Mouse (Mus musculus): ENCODE measurements around the gene Ly6g6d. TPM values are rescaled to one million over a fixed set of nuclear protein-coding genes. Genes with fewer than 3 reads are reported as not detected.
"Not testable (repeated sequence)": the region's sequence is repeated elsewhere in the genome, so short reads cannot be mapped to it uniquely, and the experiment has no call there.

Ly6g6d gene
- polyA plus RNA-seq (2012; rRNA removed), result 1.8 and 3.6 TPM in 2 replicates

DNA sequence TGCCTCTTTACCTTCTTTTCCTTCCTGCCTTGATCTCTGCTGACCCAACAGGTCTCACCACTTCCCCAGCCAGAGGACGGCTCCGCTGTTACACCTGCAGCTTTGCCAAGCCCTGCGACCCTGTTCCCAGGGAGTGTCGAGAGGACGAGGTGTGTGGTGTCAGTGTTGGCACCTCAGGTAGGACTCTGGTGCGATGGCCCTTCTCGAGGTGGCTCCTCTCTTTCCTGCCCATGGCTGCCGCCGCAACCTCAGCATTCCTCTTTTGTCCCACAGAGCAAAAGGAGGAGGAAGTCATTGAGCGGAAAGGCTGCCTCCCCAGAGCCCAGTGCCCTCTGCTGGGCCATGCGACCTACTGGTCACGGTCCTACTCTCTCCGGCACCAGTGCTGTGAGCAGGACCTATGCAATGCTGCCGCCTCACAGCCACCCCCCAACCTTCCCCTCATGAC is at the start of gene Ly6g6d:
Gene Ly6g6d, minus strand, starts transcription at position 280 of the 448 bp plus-strand sequence.
- Histone ChIP-seq H3K4me3 (ENCODE audit: insufficient read depth, low read length) (peak within 1 kb of the TSS; percentile 21), H3K27ac (ENCODE audit: insufficient read depth, low read length) (no peak within 1 kb of the TSS), H3K4me1 (ENCODE audit: control insufficient read depth, insufficient read depth, low read length) (no peaks in the 10 kb centered on the region)
- no peak for TF ChIP-seq POLR2A (IDR thresholded peaks at IDR 0.05; ENCODE audit: extremely low read depth, insufficient read depth, low read length)
- peak; percentile 26 for TF ChIP-seq CTCF (IDR thresholded peaks at IDR 0.05; ENCODE audit: extremely low read depth, insufficient read depth, low read length)

DNA sequence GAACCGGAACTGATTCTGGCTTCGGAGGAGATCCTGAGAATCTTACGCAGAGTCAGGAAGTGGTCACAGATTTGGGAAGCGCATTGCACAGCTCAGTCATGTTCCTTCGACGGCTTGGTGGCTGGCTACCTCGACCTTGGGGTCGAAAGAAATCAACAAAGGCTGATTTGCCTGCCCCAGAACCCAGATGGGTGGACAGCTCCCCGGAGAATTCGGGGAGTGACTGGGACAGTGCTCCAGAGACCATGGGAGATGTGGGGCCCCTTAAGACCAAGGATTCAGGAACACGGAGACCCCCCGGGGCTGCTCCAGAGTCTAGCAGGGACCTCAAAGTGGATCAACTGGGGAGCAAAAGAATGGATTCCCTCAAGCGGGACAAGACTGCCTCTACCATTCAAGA is 49.2 kb upstream of the Ly6g6d start:
- TF ChIP-seq POLR2A (IDR thresholded peaks at IDR 0.05; ENCODE audit: extremely low read depth, insufficient read depth, low read length) (no peak), CTCF (IDR thresholded peaks at IDR 0.05; ENCODE audit: extremely low read depth, insufficient read depth, low read length) (no peak)
- H3K4me3 ChIP-seq (ENCODE audit: insufficient read depth, low read length), result peak overlapping the region; percentile 69
- H3K27ac ChIP-seq (ENCODE audit: insufficient read depth, low read length), result no peak overlapping the region
- H3K4me1 ChIP-seq (ENCODE audit: control insufficient read depth, insufficient read depth, low read length), result peaks cover 3% of the 10 kb centered on the region; the same call in 1 of the 2 replicates

DNA sequence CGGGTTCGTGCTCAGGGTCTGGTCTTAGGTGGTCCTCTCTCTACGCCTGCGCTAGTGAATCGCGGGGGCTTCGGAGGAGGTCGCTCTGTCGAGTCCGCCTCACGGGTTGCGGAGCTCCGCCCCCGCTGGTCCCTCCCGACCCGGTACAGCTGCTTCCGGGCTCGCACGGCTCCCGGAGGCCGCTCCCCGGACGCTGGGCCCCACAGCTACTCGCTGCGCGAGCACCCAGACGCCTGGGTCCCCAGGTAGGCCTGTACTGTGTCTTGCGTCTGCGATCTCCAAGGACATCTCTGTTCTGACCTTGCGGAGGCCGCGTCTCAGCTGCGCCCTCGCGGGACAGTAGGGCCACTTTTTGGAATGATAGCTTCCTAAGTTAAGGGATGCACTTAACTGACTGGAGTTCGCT is 48.3 kb upstream of the Ly6g6d start, which contains the start of gene D17H6S53E:
Gene D17H6S53E, plus strand, starts transcription at position 168 of the 406 bp plus-strand sequence.
- peak within 1 kb of the TSS; percentile 75 for H3K27ac ChIP-seq (ENCODE audit: insufficient read depth, low read length)
- H3K4me1 ChIP-seq (ENCODE audit: control insufficient read depth, insufficient read depth, low read length), result peaks cover 3% of the 10 kb centered on the region; the same call in 1 of the 2 replicates
- TF ChIP-seq CTCF (IDR thresholded peaks at IDR 0.05; ENCODE audit: extremely low read depth, insufficient read depth, low read length) (no peak), POLR2A (IDR thresholded peaks at IDR 0.05; ENCODE audit: extremely low read depth, insufficient read depth, low read length) (no peak)
- peak within 1 kb of the TSS; percentile 69 for H3K4me3 ChIP-seq (ENCODE audit: insufficient read depth, low read length)

DNA sequence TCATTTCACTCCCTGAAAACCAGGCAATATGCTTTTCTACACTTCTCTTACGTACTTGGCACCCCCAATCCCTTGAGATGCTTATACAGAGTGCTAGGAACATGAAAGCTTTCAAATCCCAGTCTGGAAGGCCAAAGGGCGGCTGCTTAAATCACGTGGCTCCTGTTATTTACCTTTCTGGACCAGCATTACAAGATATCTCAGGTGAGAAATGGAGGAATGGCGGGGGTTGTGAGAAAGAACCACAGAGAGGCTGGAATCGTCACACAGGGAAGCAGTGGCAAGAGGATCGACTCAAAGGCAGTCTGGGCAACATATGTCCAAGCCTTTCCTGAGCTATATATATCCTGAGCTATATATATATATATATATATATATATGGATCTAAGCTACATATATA is 47.7 kb upstream of the Ly6g6d start:
- peak overlapping the region; percentile 69; the same call in 1 of the 2 replicates for H3K4me3 ChIP-seq (ENCODE audit: insufficient read depth, low read length)
- TF ChIP-seq POLR2A (IDR thresholded peaks at IDR 0.05; ENCODE audit: extremely low read depth, insufficient read depth, low read length), result no peak
- no peak for TF ChIP-seq CTCF (IDR thresholded peaks at IDR 0.05; ENCODE audit: extremely low read depth, insufficient read depth, low read length)
- H3K27ac ChIP-seq (ENCODE audit: insufficient read depth, low read length), result peak overlapping the region; percentile 15; the same call in 1 of the 2 replicates
- peaks cover 3% of the 10 kb centered on the region; the same call in 1 of the 2 replicates for H3K4me1 ChIP-seq (ENCODE audit: control insufficient read depth, insufficient read depth, low read length)

DNA sequence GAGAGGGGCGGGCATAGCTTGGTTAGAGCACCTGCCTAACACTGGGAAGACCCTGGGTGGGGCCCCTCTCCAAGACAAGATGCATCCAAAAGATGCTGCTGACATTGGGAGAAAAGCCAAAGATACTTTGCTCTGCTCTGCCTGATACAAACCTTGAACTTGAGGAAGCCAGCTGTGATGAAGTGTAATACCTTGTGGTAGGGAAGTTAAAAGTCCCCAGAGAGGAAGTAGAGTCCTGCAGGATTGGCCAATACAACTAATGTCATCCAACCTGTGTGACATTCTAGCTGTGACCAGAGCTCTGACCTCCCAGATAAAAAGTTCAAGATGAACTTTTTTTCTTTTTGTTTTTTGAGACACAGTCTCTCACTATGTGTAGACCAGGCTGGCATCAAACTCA is 47.2 kb upstream of the Ly6g6d start:
- Histone ChIP-seq H3K4me3 (ENCODE audit: insufficient read depth, low read length) (peak overlapping the region; percentile 69; the same call in 1 of the 2 replicates), H3K4me1 (ENCODE audit: control insufficient read depth, insufficient read depth, low read length) (peaks cover 3% of the 10 kb centered on the region; the same call in 1 of the 2 replicates), H3K27ac (ENCODE audit: insufficient read depth, low read length) (0 out of 2 replicates have a peak overlapping the region, but pooled peaks have one; percentile 15)
- TF ChIP-seq POLR2A (IDR thresholded peaks at IDR 0.05; ENCODE audit: extremely low read depth, insufficient read depth, low read length), result no peak
- no peak for TF ChIP-seq CTCF (IDR thresholded peaks at IDR 0.05; ENCODE audit: extremely low read depth, insufficient read depth, low read length)

DNA sequence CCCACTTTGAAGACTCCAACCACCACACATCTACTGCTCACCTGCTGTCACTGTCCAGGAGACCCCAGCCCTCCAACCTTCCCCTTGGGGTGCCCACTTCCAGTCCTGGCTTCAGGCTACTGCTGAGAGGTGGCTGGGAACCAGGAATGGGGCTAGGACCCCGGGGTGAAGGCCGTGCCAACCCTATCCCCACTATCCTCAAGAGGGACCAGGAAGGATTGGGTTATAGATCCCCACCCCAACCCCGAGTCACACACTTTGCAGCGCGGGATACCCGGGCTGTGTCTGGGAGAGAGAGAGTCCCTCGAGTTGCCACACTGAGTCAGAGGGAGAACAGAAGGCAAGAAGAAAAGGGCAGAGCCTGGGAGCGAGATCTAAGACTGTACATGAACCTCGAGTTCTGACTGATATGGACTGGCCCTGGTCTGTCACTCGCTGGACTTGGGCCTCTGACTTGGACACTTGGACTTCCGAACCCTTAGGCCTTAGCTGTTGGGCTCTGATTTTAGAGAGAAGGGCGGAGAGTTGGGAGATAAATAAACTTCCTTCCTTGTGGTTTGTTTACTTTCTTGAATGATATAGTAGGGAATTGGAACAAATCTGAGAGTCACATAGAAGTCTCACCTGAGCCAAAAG is 46.5 kb upstream of the Ly6g6d start:
- H3K4me3 ChIP-seq (ENCODE audit: insufficient read depth, low read length); H3K4me1 ChIP-seq (ENCODE audit: control insufficient read depth, insufficient read depth, low read length); H3K27ac ChIP-seq (ENCODE audit: insufficient read depth, low read length): not testable (repeated sequence)

DNA sequence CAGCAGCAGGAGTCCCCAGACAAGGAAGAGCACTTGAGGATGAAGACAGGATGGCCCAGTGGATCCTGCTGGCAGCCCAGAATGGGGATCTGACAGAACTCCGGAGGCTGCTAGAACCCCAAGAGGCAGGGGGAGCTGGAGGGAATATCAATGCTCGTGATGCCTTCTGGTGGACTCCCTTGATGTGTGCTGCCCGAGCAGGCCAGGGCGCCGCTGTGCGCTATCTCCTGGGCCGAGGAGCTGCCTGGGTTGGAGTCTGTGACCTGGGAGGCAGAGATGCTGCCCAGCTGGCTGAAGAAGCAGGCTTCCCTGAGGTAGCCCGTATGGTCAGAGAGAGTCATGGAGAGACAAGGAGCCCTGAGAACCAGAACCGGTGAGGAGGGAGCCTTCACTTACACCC is 45.4 kb upstream of the Ly6g6d start:
- H3K27ac ChIP-seq (ENCODE audit: insufficient read depth, low read length); H3K4me1 ChIP-seq (ENCODE audit: control insufficient read depth, insufficient read depth, low read length); H3K4me3 ChIP-seq (ENCODE audit: insufficient read depth, low read length): not testable (repeated sequence)

DNA sequence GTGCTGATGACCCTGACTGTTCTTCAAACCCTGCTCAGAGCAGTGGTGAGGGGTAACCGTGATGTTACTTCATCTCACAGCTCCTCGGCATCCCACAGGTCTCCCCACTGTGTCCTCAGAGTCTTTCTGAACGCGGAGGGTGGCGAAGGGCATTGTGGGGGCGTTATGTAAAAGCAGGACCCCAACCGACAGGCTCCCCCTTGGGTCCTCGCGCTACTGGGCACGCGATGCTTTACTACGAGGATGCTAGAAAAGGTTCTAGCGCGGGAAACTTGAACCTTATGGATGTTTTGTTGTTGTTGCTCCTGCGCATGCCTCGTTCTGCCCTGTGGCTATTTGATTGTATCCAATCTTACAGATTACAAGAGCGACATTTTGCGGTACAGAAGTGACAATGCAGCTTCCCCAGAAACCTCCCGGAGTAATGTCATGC is 44.0 kb upstream of the Ly6g6d start, which contains the start of gene Csnk2b:
Gene Csnk2b, minus strand, starts transcription at position 183 of the 433 bp plus-strand sequence.
- Histone ChIP-seq H3K4me3 (ENCODE audit: insufficient read depth, low read length) (peak within 1 kb of the TSS; percentile 79), H3K27ac (ENCODE audit: insufficient read depth, low read length) (peak within 1 kb of the TSS; percentile 43), H3K4me1 (ENCODE audit: control insufficient read depth, insufficient read depth, low read length) (peaks cover 2% of the 10 kb centered on the region; the same call in 1 of the 2 replicates)
- peak; percentile 39 for TF ChIP-seq CTCF (IDR thresholded peaks at IDR 0.05; ENCODE audit: extremely low read depth, insufficient read depth, low read length)
- peak; percentile 29; the same call in 1 of the 2 replicates for TF ChIP-seq POLR2A (IDR thresholded peaks at IDR 0.05; ENCODE audit: extremely low read depth, insufficient read depth, low read length)

DNA sequence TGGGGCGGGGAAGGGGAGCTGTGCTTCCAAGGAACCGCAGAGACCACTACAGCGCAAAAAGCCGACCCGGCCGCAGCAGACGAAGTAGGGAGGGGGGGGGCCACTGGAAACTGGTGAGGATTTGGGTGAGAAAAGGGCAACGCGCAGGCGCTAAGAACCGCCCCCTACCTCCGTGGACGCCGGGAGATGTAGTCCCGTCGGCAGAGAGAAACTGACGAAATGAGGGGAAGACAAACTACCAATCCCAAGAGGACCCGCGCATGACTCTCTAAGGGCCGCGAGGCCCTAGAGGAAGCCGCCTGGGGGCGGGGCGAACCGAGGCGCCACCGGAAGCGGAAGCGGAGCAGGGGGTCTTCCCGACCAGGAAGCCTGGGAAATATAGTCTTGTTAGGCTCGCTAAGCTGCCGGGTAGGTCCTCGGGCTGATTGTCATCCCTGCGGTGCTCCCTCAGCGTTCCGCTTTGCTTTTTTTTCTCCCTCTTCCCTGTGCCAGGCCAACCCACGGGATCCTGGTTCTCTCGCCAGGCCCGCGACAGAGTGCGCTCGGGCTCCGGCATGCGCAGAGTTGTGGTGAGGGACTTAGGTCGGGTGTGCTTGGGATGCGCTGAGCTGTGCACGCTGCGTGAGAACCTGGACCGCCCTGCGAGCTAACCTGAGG is 43.4 kb upstream of the Ly6g6d start, which contains the start of gene Gpank1:
Gene Gpank1, plus strand, starts transcription at position 313 of the 657 bp plus-strand sequence.
- Histone ChIP-seq H3K4me3 (ENCODE audit: insufficient read depth, low read length) (peak within 1 kb of the TSS; percentile 79), H3K4me1 (ENCODE audit: control insufficient read depth, insufficient read depth, low read length) (peaks cover 2% of the 10 kb centered on the region; the same call in 1 of the 2 replicates)
- TF ChIP-seq CTCF (IDR thresholded peaks at IDR 0.05; ENCODE audit: extremely low read depth, insufficient read depth, low read length) (no peak), POLR2A (IDR thresholded peaks at IDR 0.05; ENCODE audit: extremely low read depth, insufficient read depth, low read length) (peak; percentile 80)

More for the DNA sequence above, 43.4 kb upstream of the Ly6g6d start, which contains the start of gene Gpank1:
- H3K27ac ChIP-seq (ENCODE audit: insufficient read depth, low read length), result peak within 1 kb of the TSS; percentile 43

Measured in cortical plate, adult 2 months (tissue).